Mouse (Mus musculus) lung, embryonic 16.5 days (tissue): ENCODE data around the gene Tmem176b. TPM values are rescaled to one million over a fixed set of nuclear protein-coding genes. Genes with fewer than 3 reads are reported as not detected.
A peak's percentile ranks its signal among the peaks of the same experiment; 100 is the strongest.
"Not testable (repeated sequence)": the region's sequence is repeated elsewhere in the genome, so short reads cannot be mapped to it uniquely, and the experiment has no call there.

Experiments
- ATAC-seq: fragments of 200-750 bp; cut with Nextera tagmentation; 2 replicates; pipeline ENCODE4 v1.8.0; 2017; ENCODE audit warnings: low read depth, mild to moderate bottlenecking, moderate library complexity
- H3K27ac ChIP-seq: fragments of 300-500 bp; sonication (generic); 2 replicates; pipeline ENCODE4 v1.5.1; 2014; ENCODE audit warnings: mild to moderate bottlenecking, control low read depth, low read length
- H3K27me3 ChIP-seq: fragments of 300-500 bp; sonication (generic); 2 replicates; pipeline ENCODE4 v1.6.1; 2014; ENCODE audit warnings: low read depth, low read length, mixed read lengths; ENCODE audit not compliant: control insufficient read depth, insufficient read depth
- H3K36me3 ChIP-seq: fragments of 300-500 bp; sonication (generic); 2 replicates; pipeline ENCODE4 v1.6.1; 2014; ENCODE audit warnings: low read length; ENCODE audit not compliant: control insufficient read depth, insufficient read depth
- H3K4me1 ChIP-seq: fragments of 300-500 bp; sonication (generic); replicated peaks from 2 replicates; pipeline ENCODE4 v1.6.1; 2014; ENCODE audit warnings: low read length, mixed read lengths; ENCODE audit not compliant: control insufficient read depth, insufficient read depth
- H3K4me2 ChIP-seq: fragments of 300-500 bp; sonication (generic); 2 replicates; pipeline ENCODE4 v1.6.1; 2014; ENCODE audit warnings: low read depth, low read length, control low read depth
- H3K4me3 ChIP-seq: fragments of 300-500 bp; sonication (generic); 2 replicates; pipeline ENCODE4 v1.5.1; 2014; ENCODE audit warnings: mild to moderate bottlenecking, low read length, control low read depth
- H3K9ac ChIP-seq: fragments of 300-500 bp; sonication (generic); 2 replicates; pipeline ENCODE4 v1.6.1; 2014; ENCODE audit warnings: low read length, control low read depth
- H3K9me3 ChIP-seq: fragments of 300-500 bp; sonication (generic); 2 replicates; pipeline ENCODE4 v1.6.1; 2016; ENCODE audit warnings: low read length; ENCODE audit not compliant: control insufficient read depth
- WGBS: fragments of 180-500 bp; shearing (Covaris S2); extraction: QIAGEN DNeasy Blood & Tissue Kit; methylation state at CpG from one replicate; pipeline ENCODE4 v1.1.7; 2014; 5-methylcytosine and 5-hydroxymethylcytosine counted together
- polyA plus RNA-seq: library from polyadenylated mRNA; unstranded; fragments of >200 nt; fragmentation: Nextera tagmentation; extraction: Ambion mirVana; gene quantifications from 2 replicates; pipeline ENCODE4 v1.2.1, GENCODE M21; 2015

Tmem176b gene
- polyA plus RNA-seq, 1 experiment from 2014 or later = 450 TPM

- no peaks in the 10 kb centered on the region for H3K9me3 ChIP-seq
- H3K27ac ChIP-seq = no peak overlapping the region
- H3K27me3 ChIP-seq = no peaks in the 10 kb centered on the region
- no peak overlapping the region for H3K4me3 ChIP-seq
- 94% methylated on average over 4 of the region's 4 CpGs for WGBS
- H3K9ac ChIP-seq = no peak overlapping the region
- peaks cover 17% of the 10 kb centered on the region for H3K4me1 ChIP-seq
- H3K36me3 ChIP-seq = peaks cover 48% of the 10 kb centered on the region
- H3K4me2 ChIP-seq = no peak overlapping the region
- no peak for ATAC-seq
Observed at GRCm38 (mm10) chr6:48833515-48833914, 7.8 kb downstream of the Tmem176b start.

- Histone ChIP-seq H3K9ac (no peak overlapping the region), H3K4me1 (peaks cover 12% of the 10 kb centered on the region), H3K36me3 (peaks cover 48% of the 10 kb centered on the region), H3K9me3 (no peaks in the 10 kb centered on the region), H3K4me3 (no peak overlapping the region), H3K27ac (no peak overlapping the region), H3K27me3 (no peaks in the 10 kb centered on the region), H3K4me2 (no peak overlapping the region)
- ATAC-seq = no peak
- 95% methylated on average over 1 of the region's 1 CpGs for WGBS
Observed at GRCm38 (mm10) chr6:48832426-48832825, 8.9 kb downstream of the Tmem176b start.

GRCm38 (mm10) chr6:48831141-48831540 is 10.2 kb downstream of the Tmem176b start:
- Histone ChIP-seq H3K4me2 (no peak overlapping the region), H3K4me1 (peaks cover 12% of the 10 kb centered on the region), H3K27me3 (no peaks in the 10 kb centered on the region), H3K9me3 (no peaks in the 10 kb centered on the region), H3K36me3 (peaks cover 40% of the 10 kb centered on the region), H3K4me3 (no peak overlapping the region), H3K9ac (no peak overlapping the region), H3K27ac (no peak overlapping the region)
- no peak for ATAC-seq
- 85% methylated on average over 5 of the region's 5 CpGs for WGBS

- Histone ChIP-seq H3K4me3 (no peak overlapping the region), H3K36me3 (peaks cover 33% of the 10 kb centered on the region), H3K27ac (peak overlapping the region; percentile 11; the same call in 1 of the 2 replicates), H3K9ac (no peak overlapping the region), H3K27me3 (no peaks in the 10 kb centered on the region), H3K9me3 (no peaks in the 10 kb centered on the region), H3K4me2 (no peak overlapping the region), H3K4me1 (peaks cover 12% of the 10 kb centered on the region)
- WGBS = 20% methylated on average over 1 of the region's 1 CpGs
- ATAC-seq = no peak
Observed at GRCm38 (mm10) chr6:48830241-48830640, 11.1 kb downstream of the Tmem176b start.

- no peak overlapping the region for H3K27ac ChIP-seq
- peaks cover 27% of the 10 kb centered on the region for H3K36me3 ChIP-seq
- peaks cover 12% of the 10 kb centered on the region for H3K4me1 ChIP-seq
- no peak overlapping the region for H3K4me2 ChIP-seq
- H3K27me3 ChIP-seq = no peaks in the 10 kb centered on the region
- no peak overlapping the region for H3K9ac ChIP-seq
- H3K4me3 ChIP-seq = no peak overlapping the region
- ATAC-seq = no peak; the same call in 1 of the 2 replicates
- no peaks in the 10 kb centered on the region for H3K9me3 ChIP-seq
Observed at GRCm38 (mm10) chr6:48829651-48830050, 11.6 kb downstream of the Tmem176b start.

GRCm38 (mm10) chr6:48828976-48829375 is 12.3 kb downstream of the Tmem176b start:
- Histone ChIP-seq H3K4me3 (no peak overlapping the region), H3K27me3 (no peaks in the 10 kb centered on the region), H3K36me3 (peaks cover 20% of the 10 kb centered on the region), H3K4me1 (peaks cover 13% of the 10 kb centered on the region), H3K27ac (no peak overlapping the region), H3K9me3 (no peaks in the 10 kb centered on the region), H3K4me2 (no peak overlapping the region), H3K9ac (no peak overlapping the region)
- peak; percentile 53; the same call in 1 of the 2 replicates for ATAC-seq
- 40% methylated on average over 1 of the region's 1 CpGs for WGBS

- Histone ChIP-seq H3K4me1 (peaks cover 7% of the 10 kb centered on the region), H3K9me3 (no peaks in the 10 kb centered on the region), H3K9ac (no peak overlapping the region), H3K36me3 (no peaks in the 10 kb centered on the region), H3K4me2 (no peak overlapping the region), H3K27me3 (no peaks in the 10 kb centered on the region), H3K4me3 (no peak overlapping the region), H3K27ac (no peak overlapping the region)
- peak; percentile 41; the same call in 1 of the 2 replicates for ATAC-seq
- WGBS = 38% methylated on average over 7 of the region's 7 CpGs
Observed at GRCm38 (mm10) chr6:48825016-48825415, 16.3 kb downstream of the Tmem176b start.

- not testable (repeated sequence) for H3K9ac ChIP-seq, H3K27ac ChIP-seq, H3K27me3 ChIP-seq, H3K4me2 ChIP-seq, H3K9me3 ChIP-seq, H3K4me3 ChIP-seq, ATAC-seq, H3K4me1 ChIP-seq, H3K36me3 ChIP-seq
- WGBS = 80% methylated on average over 7 of the region's 7 CpGs
Observed at GRCm38 (mm10) chr6:48821991-48822785, 19.1 kb downstream of the Tmem176b start.

- Histone ChIP-seq H3K36me3 (no peaks in the 10 kb centered on the region), H3K27ac (no peak overlapping the region), H3K27me3 (no peaks in the 10 kb centered on the region), H3K4me1 (no peaks in the 10 kb centered on the region), H3K4me3 (no peak overlapping the region), H3K4me2 (no peak overlapping the region), H3K9me3 (no peaks in the 10 kb centered on the region), H3K9ac (no peak overlapping the region)
- ATAC-seq = peak; percentile 74; the same call in 1 of the 2 replicates
- WGBS = 4% methylated on average over 6 of the region's 6 CpGs
Observed at GRCm38 (mm10) chr6:48817815-48818214, 23.5 kb downstream of the Tmem176b start.
